Mouse (Mus musculus): Measurements from ENCODE around the gene Mid1.
"Not testable (repeated sequence)": the region's sequence is repeated elsewhere in the genome, so short reads cannot be mapped to it uniquely, and the experiment has no call there.

- TF ChIP-seq GATA1 (IDR thresholded peaks at IDR 0.05; ENCODE audit: borderline replicate concordance, low read length); FLI1 (IDR thresholded peaks at IDR 0.05; ENCODE audit: low read length): not testable (repeated sequence)
Observed at GRCm38 (mm10) chrX:169999226-169999883, 314.4 kb downstream of the Mid1 start.
